22 mouse cellular contexts compared by ENCODE assay signal in genomic region chr5:118164581-118164980, GRCm38 (mm10). TPM values are rescaled to one million over a fixed set of nuclear protein-coding genes. Genes with fewer than 3 reads are reported as not detected.
DNase-seq lines count a peak whose midpoint lies in the region; ATAC-seq and TF ChIP-seq lines count a peak whose summit lies in the region.
"Had no signal": no experiment of that assay in that cellular context is flagged by ENCODE, and none has a peak within 500 bp of the region (broad histone marks: within the 10 kb centered on the region; RNA-seq: fewer than 3 reads in every experiment).

TSS of gene Hrk (plus strand) at chr5:118164648.

- peaks cover 5% of the 10 kb centered on the region; the same call in 1 of the 2 replicates for H3K4me1 ChIP-seq in heart, embryonic 11.5 days (ENCODE audit: control insufficient read depth, insufficient read depth, low read length)

- intact Hi-C loops in gastrocnemius, postnatal 14 days (cut with DNase I; ENCODE audit: low total_unique reads): loop anchor here (10.0 kb wide), 1 partner anchor 50 kb away; no protein-coding TSS in a partner anchor
- intact Hi-C loops in left cerebral cortex, adult 2 months (cut with DNase I): no loop called here

- H3K36me3 ChIP-seq in heart, embryonic 11.5 days (ENCODE audit: control insufficient read depth, insufficient read depth, low read length): no peaks in the 10 kb centered on the region
- H3K36me3 ChIP-seq: hindbrain, embryonic 15.5 days had no signal

- 60% methylated on average over 12 of the region's 12 CpGs for WGBS in heart, embryonic 11.5 days (ENCODE audit: insufficient replicate concordance)

- TF ChIP-seq CTCF in left cerebral cortex, adult 2 months (IDR thresholded peaks at IDR 0.05): no peak

- H3K4me3 ChIP-seq in left cerebral cortex, adult 2 months: no peak within 1 kb of the TSS
- H3K4me3 ChIP-seq in heart, embryonic 11.5 days (ENCODE audit: low read depth, low read length): no peak within 1 kb of the TSS
- H3K4me3 ChIP-seq: heart, adult 2 months; hindbrain, embryonic 15.5 days; myocyte had no signal

- H3K27me3 ChIP-seq in heart, embryonic 11.5 days (ENCODE audit: control insufficient read depth, insufficient read depth, low read length): peaks cover 60% of the 10 kb centered on the region

- no peak for DNase-seq in frontal cortex, adult 2 months (ENCODE audit: extremely low spot score in 1 of 2, low spot score in 1 of 2)
- DNase-seq in frontal cortex, postnatal 25 days (ENCODE audit: low spot score in 2 of 2): no peak
- peak; percentile 52 for DNase-seq in brain, adult 2 months (ENCODE audit: low read depth, low spot score)
- DNase-seq in gastrocnemius, postnatal 14 days: peak; percentile 73
- DNase-seq in left cerebral cortex, adult 2 months (ENCODE audit: extremely low spot score in 1 of 2, low spot score in 2 of 2): no peak
- no peak for DNase-seq in spleen, adult 18-20 months
- DNase-seq in kidney, postnatal 4 days: no peak
- DNase-seq: B cell, adult 2 months; cerebellum, adult 18-20 months; heart, adult 2 months; kidney, postnatal 14 days; lung, postnatal 36 days; retina, postnatal 1 day; thymus, adult 2 months had no signal

- no peaks in the 10 kb centered on the region for H3K9me3 ChIP-seq in heart, embryonic 11.5 days (replicated peaks; ENCODE audit: control insufficient read depth, low read length)
- H3K9me3 ChIP-seq: hindbrain, embryonic 15.5 days had no signal

- ATAC-seq in heart, embryonic 11.5 days (replicated peaks; ENCODE audit: insufficient number of reproducible peaks, low FRiP score, low TSS enrichment): no peak
- ATAC-seq: forebrain, embryonic 14.5 days; intestine, postnatal 0 days had no signal

- H3K27ac ChIP-seq in left cerebral cortex, adult 2 months: no peak within 1 kb of the TSS
- no peak within 1 kb of the TSS for H3K27ac ChIP-seq in heart, embryonic 11.5 days (ENCODE audit: low read depth, low read length)
- H3K27ac ChIP-seq: heart, adult 2 months; hindbrain, embryonic 15.5 days had no signal

- no peak within 1 kb of the TSS for H3K9ac ChIP-seq in heart, embryonic 11.5 days (ENCODE audit: low read depth, low read length)
- H3K9ac ChIP-seq: hindbrain, embryonic 15.5 days had no signal

- H3K4me2 ChIP-seq in heart, embryonic 11.5 days: no peak within 1 kb of the TSS
- H3K4me2 ChIP-seq: hindbrain, embryonic 15.5 days; midbrain, embryonic 11.5 days had no signal

RNA-seq across cellular contexts. Expression of gene Hrk, which starts in this region (rescaled TPM):
- 17.0 and 22.1 TPM in 2 replicates for polyA plus RNA-seq in frontal cortex, adult 2 months (2012; rRNA removed)
- under 1 TPM; 0.09 to 0.25 TPM for total RNA-seq in gastrocnemius, postnatal 14 days (2021)
- total RNA-seq in left cerebral cortex, adult 2 months (2021): 10 to 100 TPM; 26.6 to 26.7 TPM
- polyA plus RNA-seq in heart, embryonic 11.5 days (2014; fragmentation: Nextera tagmentation; extraction: Ambion mirVana): not detected in 2 replicates
- total RNA-seq: neutrophil, adult 5-6 weeks had no signal
- polyA plus RNA-seq: liver, embryonic 16.5 days had no signal

Comparison
In these comparisons a context has a peak if more than half of its experiments do, and no peak if none do; other contexts are left out.
1. RNA of gene Hrk (total RNA-seq): 26.6 to 26.7 TPM in left cerebral cortex, adult 2 months; 0.09 to 0.25 TPM in gastrocnemius, postnatal 14 days; every median in the first group is over 10 times any median in the second.
2. RNA of gene Hrk (polyA plus RNA-seq): 17.0 to 22.1 TPM in frontal cortex, adult 2 months; not detected in heart, embryonic 11.5 days; every median in the first group is over 10 times any median in the second.
3. Peak in DNase-seq in gastrocnemius, postnatal 14 days; RNA of the gene not detected or under 1 TPM.